Mouse (Mus musculus): ENCODE data around the gene Ahnak.

DNA sequence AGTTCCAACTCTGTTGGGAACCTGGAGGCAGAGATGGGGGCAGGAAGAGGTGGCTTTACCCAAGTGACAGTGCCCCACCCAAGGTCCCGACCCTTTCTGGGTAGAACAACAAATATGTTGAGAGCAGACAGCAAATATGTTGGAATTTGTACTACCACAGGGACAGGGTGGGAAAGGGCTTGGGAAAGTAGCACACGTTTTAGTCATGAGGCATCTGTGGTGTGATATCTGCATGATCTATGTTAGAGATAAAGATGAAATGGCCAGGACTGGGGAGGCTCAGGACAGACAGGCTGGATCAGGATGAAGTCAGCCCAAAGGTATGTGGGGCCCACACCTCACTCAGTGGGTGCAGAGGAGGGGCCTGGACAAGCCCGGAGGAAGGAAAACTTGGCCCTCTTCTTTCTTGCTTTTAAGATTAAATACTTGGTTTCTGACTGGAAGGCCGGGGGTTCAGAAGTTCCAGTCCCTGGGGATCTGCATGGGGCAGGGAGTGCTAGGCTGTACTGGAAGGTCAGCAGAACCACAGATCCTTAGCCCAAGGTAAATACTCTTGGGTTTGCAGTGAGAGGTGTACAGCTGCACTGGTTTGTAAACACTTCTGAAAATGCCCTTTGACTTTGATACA lies 117.8 kb downstream of the Ahnak start:
- TF ChIP-seq HCFC1 (IDR thresholded peaks at IDR 0.05; ENCODE audit: borderline replicate concordance, insufficient read depth, low read length) (no peak), ZNF384 (IDR thresholded peaks at IDR 0.05; ENCODE audit: low read depth, low read length) (no peak), MAFK (IDR thresholded peaks at IDR 0.05; ENCODE audit: insufficient read depth, low read depth, low read length) (no peak), CHD2 (IDR thresholded peaks at IDR 0.05; ENCODE audit: low read depth, low read length) (no peak), ZC3H11A (IDR thresholded peaks at IDR 0.05; ENCODE audit: borderline replicate concordance, low read depth, low read length) (no peak)

All from ES-E14 (cell line).